Mouse (Mus musculus) bone marrow, adult 2 months (tissue): ENCODE data around the gene Olfr54. TPM values are rescaled to one million over a fixed set of nuclear protein-coding genes. Genes with fewer than 3 reads are reported as not detected.
"Not testable (repeated sequence)": the region's sequence is repeated elsewhere in the genome, so short reads cannot be mapped to it uniquely, and the experiment has no call there.

Experiments used
- H3K27ac ChIP-seq: fragments of 200-500 bp; 2 replicates; pipeline ENCODE4 v1.5.1; 2012; ENCODE audit warnings: low read depth, mild to moderate bottlenecking, control low read depth, inconsistent platforms, low read length; ENCODE audit not compliant: control insufficient read depth, poor library complexity, insufficient read depth
- H3K4me1 ChIP-seq: fragments of 200-500 bp; 2 replicates; pipeline ENCODE4 v1.6.1; 2011; ENCODE audit warnings: low read length; ENCODE audit not compliant: control insufficient read depth, insufficient read depth
- H3K4me3 ChIP-seq: fragments of 200-500 bp; replicated peaks from 2 replicates; pipeline ENCODE3; 2011; ENCODE audit warnings: mild to moderate bottlenecking, low read depth, low read length, control low read depth; ENCODE audit not compliant: control insufficient read depth
- CTCF ChIP-seq: fragments of 200-500 bp; IDR thresholded peaks from 2 replicates; pipeline ENCODE4 v1.5.1; 2011; ENCODE audit warnings: low read length, control low read depth; ENCODE audit not compliant: control insufficient read depth, insufficient read depth
- POLR2A ChIP-seq: fragments of 200-500 bp; IDR thresholded peaks from 2 replicates; pipeline ENCODE4 v1.6.1; 2011; ENCODE audit warnings: low read depth, mild to moderate bottlenecking, control low read depth, low read length, borderline replicate concordance; ENCODE audit not compliant: control insufficient read depth
- WGBS: fragments of 180-500 bp; shearing (Covaris S2); methylation state at CpG from one replicate; pipeline ENCODE4 v1.1.7; 2018; 5-methylcytosine and 5-hydroxymethylcytosine counted together
- polyA plus RNA-seq: library from polyadenylated mRNA; stranded (reverse); fragments of >200 nt; gene quantifications from 2 replicates; pipeline ENCODE4 v1.2.4, GENCODE M21; 2011; ENCODE audit warnings: low replicate concordance; ENCODE audit not compliant: missing spikeins, insufficient read depth, insufficient read length

The Olfr54 gene
- not detected in 2 replicates for polyA plus RNA-seq

- no peaks in the 10 kb centered on the region for H3K4me1 ChIP-seq
- no peak for TF ChIP-seq POLR2A
- no peak for TF ChIP-seq CTCF
- H3K4me3 ChIP-seq = no peak within 1 kb of the TSS
- WGBS = 50% methylated on average over 1 of the region's 1 CpGs
- no peak within 1 kb of the TSS for H3K27ac ChIP-seq
Observed at GRCm38 (mm10) chr11:51013936-51014335, at the start of gene Olfr54. Gene Olfr54, plus strand, starts transcription at chr11:51014236.

- TF ChIP-seq CTCF (no peak), POLR2A (no peak)
- no peak overlapping the region for H3K27ac ChIP-seq
- 2% methylated on average over 2 of the region's 2 CpGs for WGBS
Observed at GRCm38 (mm10) chr11:50964886-50965285, 49.1 kb upstream of the Olfr54 start.

GRCm38 (mm10) chr11:50966230-50966629 lies 47.8 kb upstream of the Olfr54 start, which contains the start of gene Olfr1378:
Gene Olfr1378, plus strand, starts transcription at chr11:50966530.
- TF ChIP-seq CTCF (no peak), POLR2A (no peak)
- 85% methylated on average over 11 of the region's 11 CpGs for WGBS

More at GRCm38 (mm10) chr11:50964886-50965285, 49.1 kb upstream of the Olfr54 start:
- Histone ChIP-seq H3K4me3 (no peak overlapping the region), H3K4me1 (no peaks in the 10 kb centered on the region)

GRCm38 (mm10) chr11:50977216-50977615 lies 36.8 kb upstream of the Olfr54 start:
- no peaks in the 10 kb centered on the region for H3K4me1 ChIP-seq
- no peak overlapping the region for H3K27ac ChIP-seq
- H3K4me3 ChIP-seq = no peak overlapping the region
- TF ChIP-seq POLR2A (no peak), CTCF (no peak)
- WGBS = 73% methylated on average over 4 of the region's 4 CpGs

More at GRCm38 (mm10) chr11:50966230-50966629, 47.8 kb upstream of the Olfr54 start, which contains the start of gene Olfr1378:
- no peaks in the 10 kb centered on the region for H3K4me1 ChIP-seq
- H3K27ac ChIP-seq = no peak within 1 kb of the TSS
- no peak within 1 kb of the TSS for H3K4me3 ChIP-seq

- H3K4me1 ChIP-seq = no peaks in the 10 kb centered on the region
- H3K27ac ChIP-seq = no peak within 1 kb of the TSS
- TF ChIP-seq CTCF = no peak
- TF ChIP-seq POLR2A = no peak
- 65% methylated on average over 5 of the region's 5 CpGs for WGBS
- no peak within 1 kb of the TSS for H3K4me3 ChIP-seq
Observed at GRCm38 (mm10) chr11:50981667-50982066, 32.4 kb upstream of the Olfr54 start, which contains the start of gene Olfr1377. Gene Olfr1377, plus strand, starts transcription at chr11:50981967.

- no peak for TF ChIP-seq CTCF
- no peak for TF ChIP-seq POLR2A
- WGBS = 69% methylated on average over 5 of the region's 5 CpGs
- Histone ChIP-seq H3K4me1 (no peaks in the 10 kb centered on the region), H3K27ac (no peak within 1 kb of the TSS), H3K4me3 (no peak within 1 kb of the TSS)
Observed at GRCm38 (mm10) chr11:51003296-51003695, 10.7 kb upstream of the Olfr54 start, which contains the start of gene Olfr51. Gene Olfr51, plus strand, starts transcription at chr11:51003596.

GRCm38 (mm10) chr11:51011821-51012220 lies 2.2 kb upstream of the Olfr54 start:
- no peak overlapping the region for H3K27ac ChIP-seq
- TF ChIP-seq POLR2A (no peak), CTCF (no peak)
- no peak overlapping the region for H3K4me3 ChIP-seq
- no peaks in the 10 kb centered on the region for H3K4me1 ChIP-seq
- WGBS = 75% methylated on average over 5 of the region's 5 CpGs

- H3K27ac ChIP-seq = no peak overlapping the region
- no peak overlapping the region for H3K4me3 ChIP-seq
- TF ChIP-seq CTCF (no peak), POLR2A (no peak)
- no peaks in the 10 kb centered on the region for H3K4me1 ChIP-seq
- WGBS = 52% methylated on average over 2 of the region's 2 CpGs
Observed at GRCm38 (mm10) chr11:51016341-51016740, 2.3 kb downstream of the Olfr54 start.

- WGBS = 86% methylated on average over 11 of the region's 11 CpGs
- H3K27ac ChIP-seq = not testable (repeated sequence)
Observed at GRCm38 (mm10) chr11:51026811-51027210, 12.8 kb downstream of the Olfr54 start.

GRCm38 (mm10) chr11:51029381-51029780 lies 15.3 kb downstream of the Olfr54 start:
- not testable (repeated sequence) for H3K4me3 ChIP-seq, H3K27ac ChIP-seq, H3K4me1 ChIP-seq
- WGBS = 63% methylated on average over 8 of the region's 8 CpGs

More at GRCm38 (mm10) chr11:51026811-51027210, 12.8 kb downstream of the Olfr54 start:
- not testable (repeated sequence) for H3K4me1 ChIP-seq, H3K4me3 ChIP-seq
